Mouse (Mus musculus): ENCODE measurements at regions not wholly inside any gene's neighbourhood (a gene's known extent, or its start where the extent isn't known, plus 50 kb on each side); places are given as distances from the start of the nearest gene placed in this dataset.

GRCm38 (mm10) chr3:7992322-7992721 lies 1372.1 kb upstream of the 1700008P02Rik start:
- DNase-seq: no peak

GRCm38 (mm10) chr3:7973287-7973686 lies 1353.0 kb upstream of the 1700008P02Rik start:
- no peak for DNase-seq

GRCm38 (mm10) chr3:7953911-7954310 lies 1333.7 kb upstream of the 1700008P02Rik start:
- DNase-seq: no peak

GRCm38 (mm10) chr3:7943646-7944381 lies 1323.6 kb upstream of the 1700008P02Rik start:
- no peak for DNase-seq

Data from lung, postnatal 10 days (tissue).